Comparison of ENCODE assay signal across 8 mouse cellular contexts in the genomic region with DNA sequence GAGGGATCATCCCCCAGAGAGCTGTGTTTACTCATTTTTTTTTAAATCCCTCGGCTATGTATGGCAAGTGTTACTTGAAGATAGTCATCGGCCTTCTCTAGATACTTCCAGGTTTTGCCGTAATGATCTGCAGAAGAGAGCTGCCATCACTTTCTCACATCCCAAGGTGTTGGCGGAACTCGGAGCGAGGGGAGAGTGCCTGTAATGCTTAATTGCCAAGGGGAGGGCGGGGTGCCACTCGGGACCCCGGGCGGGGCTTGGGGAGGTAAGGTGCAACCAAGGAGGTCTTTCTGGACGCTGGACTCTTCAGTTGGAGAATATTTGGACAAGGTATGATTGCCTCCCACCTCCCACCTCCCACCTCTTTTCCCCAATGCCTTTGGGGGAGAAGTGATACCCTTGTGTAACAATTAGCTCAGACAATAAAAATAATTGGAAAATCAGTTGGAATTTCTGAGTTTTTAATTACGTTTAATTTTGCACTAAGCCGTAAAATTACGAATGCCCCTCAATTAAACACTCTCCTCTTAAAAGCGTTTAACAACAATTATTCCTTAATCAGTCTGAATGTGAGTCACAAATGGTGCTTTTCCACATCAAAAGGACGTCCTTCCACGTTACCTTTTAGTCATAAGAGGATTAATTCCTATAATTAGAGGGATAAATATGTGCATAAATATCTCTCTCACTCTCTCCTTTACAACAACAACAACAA. TPM values are rescaled to one million over a fixed set of nuclear protein-coding genes. Genes with fewer than 3 reads are reported as not detected.
DNase-seq lines count a peak whose midpoint lies in the region; ATAC-seq and TF ChIP-seq lines count a peak whose summit lies in the region.

No protein-coding gene starts in this region.

- H3K9ac ChIP-seq in embryonic facial prominence, embryonic 12.5 days: no peak overlapping the region; the same call in 1 of the 2 replicates
- peak overlapping the region; percentile 77 for H3K9ac ChIP-seq in hindbrain, embryonic 13.5 days
- H3K9ac ChIP-seq in midbrain, embryonic 16.5 days (ENCODE audit: low read depth, low read length): peak overlapping the region; percentile 60; the same call in 1 of the 2 replicates

- TF ChIP-seq POLR2A in kidney, adult 2 months (IDR thresholded peaks at IDR 0.05; ENCODE audit: low read depth, low read length): no peak

- ATAC-seq in embryonic facial prominence, embryonic 12.5 days (ENCODE audit: insufficient number of reproducible peaks, insufficient read depth, low FRiP score, low TSS enrichment): no peak
- ATAC-seq in hindbrain, embryonic 13.5 days (ENCODE audit: low FRiP score): no peak
- no peak for ATAC-seq in midbrain, embryonic 16.5 days

- H3K36me3 ChIP-seq in kidney, adult 2 months (ENCODE audit: control insufficient read depth, insufficient read depth, low read length): no peaks in the 10 kb centered on the region
- no peaks in the 10 kb centered on the region for H3K36me3 ChIP-seq in embryonic facial prominence, embryonic 12.5 days
- no peaks in the 10 kb centered on the region for H3K36me3 ChIP-seq in hindbrain, embryonic 13.5 days
- no peaks in the 10 kb centered on the region for H3K36me3 ChIP-seq in midbrain, embryonic 16.5 days (ENCODE audit: control insufficient read depth, insufficient read depth, low read length)

- H3K4me3 ChIP-seq in kidney, adult 2 months (ENCODE audit: insufficient read depth, low read depth, low read length): peak overlapping the region; percentile 42
- H3K4me3 ChIP-seq in embryonic facial prominence, embryonic 12.5 days: peak overlapping the region; percentile 34; the same call in 1 of the 2 replicates
- H3K4me3 ChIP-seq in hindbrain, embryonic 13.5 days: peak overlapping the region; percentile 41
- H3K4me3 ChIP-seq in midbrain, embryonic 16.5 days (ENCODE audit: low read depth, low read length): peak overlapping the region; percentile 37; the same call in 1 of the 2 replicates

- no peak for DNase-seq in kidney, adult 2 months
- no peak for DNase-seq in kidney, postnatal 36 days
- no peak for DNase-seq in ovary, adult 18-20 months (ENCODE audit: low spot score)
- no peak for DNase-seq in spleen, adult 18-20 months
- no peak for DNase-seq in left cerebral cortex, adult 8-10 months (ENCODE audit: low spot score in 2 of 2)

- peaks cover 2% of the 10 kb centered on the region for H3K27me3 ChIP-seq in kidney, adult 2 months (replicated peaks; ENCODE audit: control insufficient read depth, insufficient read depth, low read length)
- peaks cover 22% of the 10 kb centered on the region; the same call in 1 of the 2 replicates for H3K27me3 ChIP-seq in embryonic facial prominence, embryonic 12.5 days
- H3K27me3 ChIP-seq in hindbrain, embryonic 13.5 days: peaks cover 16% of the 10 kb centered on the region; the same call in 1 of the 2 replicates
- peaks cover 5% of the 10 kb centered on the region; the same call in 1 of the 2 replicates for H3K27me3 ChIP-seq in midbrain, embryonic 16.5 days (ENCODE audit: control insufficient read depth, insufficient read depth, low read depth, low read length)

- H3K9me3 ChIP-seq in embryonic facial prominence, embryonic 12.5 days: no peaks in the 10 kb centered on the region
- H3K9me3 ChIP-seq in hindbrain, embryonic 13.5 days: no peaks in the 10 kb centered on the region
- H3K9me3 ChIP-seq in midbrain, embryonic 16.5 days (replicated peaks; ENCODE audit: control insufficient read depth, low read length, poor library complexity, severe bottlenecking): no peaks in the 10 kb centered on the region

- peak overlapping the region; percentile 54 for H3K4me2 ChIP-seq in embryonic facial prominence, embryonic 12.5 days (replicated peaks)
- peak overlapping the region; percentile 87 for H3K4me2 ChIP-seq in hindbrain, embryonic 13.5 days
- H3K4me2 ChIP-seq in midbrain, embryonic 16.5 days (ENCODE audit: low read length): peak overlapping the region; percentile 80

- H3K27ac ChIP-seq in kidney, adult 2 months (ENCODE audit: insufficient read depth, low read depth, low read length): peak overlapping the region; percentile 80; the same call in 1 of the 2 replicates
- peak overlapping the region; percentile 26; the same call in 1 of the 2 replicates for H3K27ac ChIP-seq in embryonic facial prominence, embryonic 12.5 days
- peak overlapping the region; percentile 85 for H3K27ac ChIP-seq in hindbrain, embryonic 13.5 days
- H3K27ac ChIP-seq in midbrain, embryonic 16.5 days (ENCODE audit: low read length): peak overlapping the region; percentile 71

- 19% methylated on average over 17 of the region's 17 CpGs for WGBS in kidney, adult 2 months
- 6% methylated on average over 17 of the region's 17 CpGs for WGBS in embryonic facial prominence, embryonic 12.5 days
- 9% methylated on average over 17 of the region's 17 CpGs for WGBS in hindbrain, embryonic 13.5 days
- 2% methylated on average over 17 of the region's 17 CpGs for WGBS in midbrain, embryonic 16.5 days

- H3K4me1 ChIP-seq in kidney, adult 2 months (ENCODE audit: control insufficient read depth, insufficient read depth, low read length): no peaks in the 10 kb centered on the region
- peaks cover 20% of the 10 kb centered on the region; the same call in 1 of the 2 replicates for H3K4me1 ChIP-seq in embryonic facial prominence, embryonic 12.5 days
- peaks cover 39% of the 10 kb centered on the region for H3K4me1 ChIP-seq in hindbrain, embryonic 13.5 days (replicated peaks)
- peaks cover 14% of the 10 kb centered on the region for H3K4me1 ChIP-seq in midbrain, embryonic 16.5 days (ENCODE audit: control insufficient read depth, insufficient read depth, low read length)

- no peak for TF ChIP-seq CTCF in kidney, adult 2 months (conservative IDR thresholded peaks at IDR 0.05; ENCODE audit: insufficient read depth, insufficient read length, low read depth, low read length)

RNA-seq across cellular contexts. Expression of gene Meis2, which starts 9.2 kb away (rescaled TPM):
- polyA plus RNA-seq in kidney, adult 2 months (2012; rRNA removed): 28.5 and 32.2 TPM in 2 replicates
- polyA plus RNA-seq in embryonic facial prominence, embryonic 12.5 days (2016; fragmentation: Nextera tagmentation; extraction: Ambion mirVana): 71.2 and 71.7 TPM in 2 replicates
- polyA plus RNA-seq in hindbrain, embryonic 13.5 days (2015; fragmentation: Nextera tagmentation; extraction: Ambion mirVana): 139 and 175 TPM in 2 replicates
- polyA plus RNA-seq in midbrain, embryonic 16.5 days (2015; fragmentation: Nextera tagmentation; extraction: Ambion mirVana): 62.5 and 70.2 TPM in 2 replicates
- 100 to 1,000 TPM; 141 to 190 (median 171) TPM for total RNA-seq in left cerebral cortex, adult 8-10 months (2022)

Comparison
In these comparisons a context has a peak if more than half of its experiments do, and no peak if none do; other contexts are left out.
1. H3K27ac ChIP-seq: peak in every context shown above with its lines; median percentile 85 in hindbrain, embryonic 13.5 days; 80 in kidney, adult 2 months; 71 in midbrain, embryonic 16.5 days; 26 in embryonic facial prominence, embryonic 12.5 days.